Mouse (Mus musculus): Measurements from ENCODE around the gene Rb1. TPM values are rescaled to one million over a fixed set of nuclear protein-coding genes. Genes with fewer than 3 reads are reported as not detected.

The Rb1 gene
- total and polyA plus RNA-seq, 3 experiments = 6.3 to 13.2 TPM; not detected in 1

- H3K27ac ChIP-seq (ENCODE audit: control insufficient read depth, low read depth, low read length) = no peak overlapping the region
- peaks cover 0 to 17% of the 10 kb centered on the region in 2 experiments; a peak in 2 of 4 replicates for H3K36me3 ChIP-seq (ENCODE audit: control insufficient read depth in 1 of 2, insufficient read depth in 2 of 2, low read length in 2 of 2)
- H3K79me2 ChIP-seq (ENCODE audit: control insufficient read depth, insufficient read depth, low read length, poor library complexity) = no peaks in the 10 kb centered on the region
- H3K4me1 ChIP-seq (ENCODE audit: control insufficient read depth in 1 of 2, insufficient read depth in 2 of 2, low read length in 2 of 2) = peaks cover 17 to 19% of the 10 kb centered on the region in 2 experiments
- H3K4me3 ChIP-seq (ENCODE audit: control insufficient read depth in 1 of 2, insufficient read depth in 1 of 2, low read depth in 2 of 2, low read length in 2 of 2) = no peak overlapping the region
- H3K9ac ChIP-seq (ENCODE audit: control insufficient read depth, low read depth, low read length, poor library complexity, severe bottlenecking) = no peak overlapping the region
- H3K9me3 ChIP-seq (replicated peaks; ENCODE audit: insufficient read depth, low read length) = no peaks in the 10 kb centered on the region
- TF ChIP-seq ZC3H11A (IDR thresholded peaks at IDR 0.05; ENCODE audit: low read depth, low read length) = no peak
- TF ChIP-seq TBP (IDR thresholded peaks at IDR 0.05; ENCODE audit: low read depth, low read length) = no peak
- no peak for TF ChIP-seq MXI1 (IDR thresholded peaks at IDR 0.05; ENCODE audit: low read depth, low read length)
- no peak for TF ChIP-seq GATA1 (IDR thresholded peaks at IDR 0.05; ENCODE audit: low read depth, low read length)
- no peak for TF ChIP-seq POLR2AphosphoS5 (IDR thresholded peaks at IDR 0.05; ENCODE audit: borderline replicate concordance, low read depth, low read length)
- no peak for TF ChIP-seq KAT2A (conservative IDR thresholded peaks at IDR 0.05; ENCODE audit: low read depth, low read length)
- TF ChIP-seq CHD2 (IDR thresholded peaks at IDR 0.05; ENCODE audit: low read length) = no peak
- no peak for TF ChIP-seq ZMIZ1 (IDR thresholded peaks at IDR 0.05; ENCODE audit: low read depth, low read length)
- no peak for TF ChIP-seq POLR2A (IDR thresholded peaks at IDR 0.05; ENCODE audit: control insufficient read depth in 1 of 2, insufficient read depth in 1 of 2, low read depth in 1 of 2, low read length in 2 of 2, poor library complexity in 1 of 2)
- no peak for TF ChIP-seq CTCF (IDR thresholded peaks at IDR 0.05 in 2 of 3, conservative IDR thresholded peaks at IDR 0.05 in 1 of 3; ENCODE audit: control insufficient read depth in 1 of 3, insufficient read depth in 1 of 3, low read depth in 2 of 3, low read length in 3 of 3, poor library complexity in 1 of 3, severe bottlenecking in 1 of 3)
- TF ChIP-seq RAD21 (IDR thresholded peaks at IDR 0.05; ENCODE audit: low read depth, low read length) = no peak
- TF ChIP-seq JUND (IDR thresholded peaks at IDR 0.05; ENCODE audit: low read depth, low read length) = no peak
- no peak for TF ChIP-seq CHD1 (IDR thresholded peaks at IDR 0.05; ENCODE audit: low read depth, low read length)
- no peak for TF ChIP-seq NELFE (IDR thresholded peaks at IDR 0.05; ENCODE audit: low read depth, low read length)
- TF ChIP-seq USF2 (IDR thresholded peaks at IDR 0.05; ENCODE audit: borderline replicate concordance in 1 of 2, insufficient read depth in 1 of 2, low read depth in 1 of 2, low read length in 2 of 2) = no peak
- no peak for TF ChIP-seq NRF1 (IDR thresholded peaks at IDR 0.05; ENCODE audit: insufficient read depth, low read depth, low read length, poor library complexity, severe bottlenecking)
- no peak for TF ChIP-seq TCF12 (IDR thresholded peaks at IDR 0.05; ENCODE audit: low read depth, low read length)
- TF ChIP-seq UBTF (IDR thresholded peaks at IDR 0.05; ENCODE audit: borderline replicate concordance, insufficient read depth, low read depth, low read length) = no peak
- no peak for TF ChIP-seq RCOR1 (IDR thresholded peaks at IDR 0.05; ENCODE audit: low read depth, low read length)
- DNase-seq (ENCODE audit: low read depth, low spot score) = no peak
- no peaks in the 10 kb centered on the region for H3K27me3 ChIP-seq (ENCODE audit: control insufficient read depth in 1 of 2, insufficient read depth in 2 of 2, low read length in 2 of 2)
Measured at GRCm38 (mm10) chr14:73374315-73374890, 48.8 kb upstream of the Rb1 start.

GRCm38 (mm10) chr14:73373606-73374005 is 48.0 kb upstream of the Rb1 start:
- Histone ChIP-seq H3K79me2 (ENCODE audit: control insufficient read depth, insufficient read depth, low read length, poor library complexity) (0 out of 2 replicates have a peak, but pooled peaks cover 2% of the 10 kb centered on the region), H3K9ac (ENCODE audit: control insufficient read depth, low read depth, low read length, poor library complexity, severe bottlenecking) (no peak overlapping the region), H3K36me3 (ENCODE audit: control insufficient read depth in 1 of 2, insufficient read depth in 2 of 2, low read length in 2 of 2) (peaks cover 0 to 20% of the 10 kb centered on the region in 2 experiments; a peak in 2 of 4 replicates), H3K4me3 (ENCODE audit: control insufficient read depth in 1 of 2, insufficient read depth in 1 of 2, low read depth in 2 of 2, low read length in 2 of 2) (no peak overlapping the region), H3K27me3 (ENCODE audit: control insufficient read depth in 1 of 2, insufficient read depth in 2 of 2, low read length in 2 of 2) (no peaks in the 10 kb centered on the region), H3K9me3 (replicated peaks; ENCODE audit: insufficient read depth, low read length) (no peaks in the 10 kb centered on the region), H3K27ac (ENCODE audit: control insufficient read depth, low read depth, low read length) (no peak overlapping the region), H3K4me1 (ENCODE audit: control insufficient read depth in 1 of 2, insufficient read depth in 2 of 2, low read length in 2 of 2) (peaks cover 17 to 25% of the 10 kb centered on the region in 2 experiments)
- TF ChIP-seq TBP (IDR thresholded peaks at IDR 0.05; ENCODE audit: low read depth, low read length) = no peak
- no peak for TF ChIP-seq ELF1 (IDR thresholded peaks at IDR 0.05; ENCODE audit: low read depth, low read length)
- TF ChIP-seq MAX (IDR thresholded peaks at IDR 0.05; ENCODE audit: low read length) = no peak
- no peak for TF ChIP-seq NRF1 (IDR thresholded peaks at IDR 0.05; ENCODE audit: insufficient read depth, low read depth, low read length, poor library complexity, severe bottlenecking)
- no peak for TF ChIP-seq CTCF (IDR thresholded peaks at IDR 0.05 in 2 of 3, conservative IDR thresholded peaks at IDR 0.05 in 1 of 3; ENCODE audit: control insufficient read depth in 1 of 3, insufficient read depth in 1 of 3, low read depth in 2 of 3, low read length in 3 of 3, poor library complexity in 1 of 3, severe bottlenecking in 1 of 3)
- TF ChIP-seq EP300 (IDR thresholded peaks at IDR 0.05; ENCODE audit: low read depth in 1 of 2, low read length in 2 of 2) = no peak
- TF ChIP-seq CHD2 (IDR thresholded peaks at IDR 0.05; ENCODE audit: low read length) = no peak
- no peak for DNase-seq (ENCODE audit: low read depth, low spot score)

All from MEL (cell line).